Mouse (Mus musculus): ENCODE data around the gene 2310022B05Rik.

DNA sequence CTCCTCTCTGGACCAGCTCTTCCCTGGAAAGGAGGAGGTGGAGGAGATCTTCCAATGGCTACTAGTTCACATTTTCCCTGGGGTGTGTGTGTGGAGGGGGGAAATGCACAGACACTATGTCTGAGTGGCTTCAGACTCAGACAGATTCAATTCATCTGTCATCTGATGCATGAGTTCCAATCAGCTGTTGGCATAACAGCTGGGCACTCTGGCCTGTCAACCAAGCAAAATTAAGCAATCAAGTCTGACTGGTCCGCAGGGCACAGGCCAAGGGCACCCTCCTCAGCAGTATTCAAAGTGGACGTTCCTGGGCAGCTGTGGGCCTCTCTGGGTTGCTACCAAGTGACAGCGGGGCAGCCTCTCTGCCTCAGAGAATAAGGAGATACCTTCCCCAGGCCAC lies 5.6 kb upstream of the 2310022B05Rik start:
- TF ChIP-seq CTCF (conservative IDR thresholded peaks at IDR 0.05; ENCODE audit: low read length) (no peak), POU5F1 (IDR thresholded peaks at IDR 0.05; ENCODE audit: borderline replicate concordance, low read length) (no peak), NANOG (IDR thresholded peaks at IDR 0.05; ENCODE audit: borderline replicate concordance, low read length) (no peak)
